Mouse (Mus musculus): ENCODE results near the gene Sod2. TPM values are rescaled to one million over a fixed set of nuclear protein-coding genes. Genes with fewer than 3 reads are reported as not detected.

The Sod2 gene
- polyA plus RNA-seq, 1 experiment from 2014 or later = 308 TPM

GRCm38 (mm10) chr17:12990567-12991145 is 16.0 kb upstream of the Sod2 start:
- Histone ChIP-seq H3K4me3 (ENCODE audit: low read depth, low read length) (peak overlapping the region; percentile 95), H3K4me1 (ENCODE audit: control insufficient read depth, insufficient read depth, low read length) (peaks cover 3% of the 10 kb centered on the region; the same call in 1 of the 2 replicates)
- 59% methylated on average over 8 of the region's 8 CpGs for WGBS (ENCODE audit: insufficient replicate concordance)

GRCm38 (mm10) chr17:12991194-12991634 is 15.4 kb upstream of the Sod2 start:
- ATAC-seq (replicated peaks; ENCODE audit: insufficient number of reproducible peaks, low FRiP score, low TSS enrichment) = no peak
- H3K4me1 ChIP-seq (ENCODE audit: control insufficient read depth, insufficient read depth, low read length) = peaks cover 3% of the 10 kb centered on the region; the same call in 1 of the 2 replicates

More at GRCm38 (mm10) chr17:12990567-12991145, 16.0 kb upstream of the Sod2 start:
- Histone ChIP-seq H3K27me3 (ENCODE audit: control insufficient read depth, insufficient read depth, low read length) (no peaks in the 10 kb centered on the region), H3K27ac (ENCODE audit: low read depth, low read length) (no peak overlapping the region), H3K4me2 (peak overlapping the region; percentile 94), H3K36me3 (ENCODE audit: control insufficient read depth, insufficient read depth, low read length) (no peaks in the 10 kb centered on the region; the same call in 1 of the 2 replicates), H3K9me3 (replicated peaks; ENCODE audit: control insufficient read depth, low read length) (no peaks in the 10 kb centered on the region), H3K9ac (ENCODE audit: low read depth, low read length) (peak overlapping the region; percentile 100)
- no peak for ATAC-seq (replicated peaks; ENCODE audit: insufficient number of reproducible peaks, low FRiP score, low TSS enrichment)

GRCm38 (mm10) chr17:12991635-12992358 is 14.8 kb upstream of the Sod2 start:
- WGBS (ENCODE audit: insufficient replicate concordance) = under 1% methylated on average over 78 of the region's 84 CpGs
- Histone ChIP-seq H3K36me3 (ENCODE audit: control insufficient read depth, insufficient read depth, low read length) (no peaks in the 10 kb centered on the region; the same call in 1 of the 2 replicates), H3K9me3 (replicated peaks; ENCODE audit: control insufficient read depth, low read length) (no peaks in the 10 kb centered on the region), H3K4me1 (ENCODE audit: control insufficient read depth, insufficient read depth, low read length) (peaks cover 3% of the 10 kb centered on the region; the same call in 1 of the 2 replicates), H3K27ac (ENCODE audit: low read depth, low read length) (peak overlapping the region; percentile 99), H3K27me3 (ENCODE audit: control insufficient read depth, insufficient read depth, low read length) (no peaks in the 10 kb centered on the region), H3K9ac (ENCODE audit: low read depth, low read length) (peak overlapping the region; percentile 100), H3K4me3 (ENCODE audit: low read depth, low read length) (peak overlapping the region; percentile 95), H3K4me2 (peak overlapping the region; percentile 94)
- peak; percentile 96 for ATAC-seq (replicated peaks; ENCODE audit: insufficient number of reproducible peaks, low FRiP score, low TSS enrichment)

More at GRCm38 (mm10) chr17:12991194-12991634, 15.4 kb upstream of the Sod2 start:
- Histone ChIP-seq H3K27ac (ENCODE audit: low read depth, low read length) (peak overlapping the region; percentile 99), H3K9me3 (replicated peaks; ENCODE audit: control insufficient read depth, low read length) (no peaks in the 10 kb centered on the region), H3K36me3 (ENCODE audit: control insufficient read depth, insufficient read depth, low read length) (no peaks in the 10 kb centered on the region; the same call in 1 of the 2 replicates), H3K4me3 (ENCODE audit: low read depth, low read length) (peak overlapping the region; percentile 95), H3K4me2 (peak overlapping the region; percentile 94), H3K27me3 (ENCODE audit: control insufficient read depth, insufficient read depth, low read length) (no peaks in the 10 kb centered on the region), H3K9ac (ENCODE audit: low read depth, low read length) (peak overlapping the region; percentile 100)
- 5% methylated on average over 12 of the region's 12 CpGs for WGBS (ENCODE audit: insufficient replicate concordance)

- Histone ChIP-seq H3K27me3 (ENCODE audit: control insufficient read depth, insufficient read depth, low read length) (no peaks in the 10 kb centered on the region), H3K36me3 (ENCODE audit: control insufficient read depth, insufficient read depth, low read length) (no peaks in the 10 kb centered on the region; the same call in 1 of the 2 replicates), H3K27ac (ENCODE audit: low read depth, low read length) (peak overlapping the region; percentile 99), H3K9me3 (replicated peaks; ENCODE audit: control insufficient read depth, low read length) (no peaks in the 10 kb centered on the region), H3K4me2 (peak overlapping the region; percentile 94), H3K4me3 (ENCODE audit: low read depth, low read length) (peak overlapping the region; percentile 95), H3K4me1 (ENCODE audit: control insufficient read depth, insufficient read depth, low read length) (peaks cover 3% of the 10 kb centered on the region; the same call in 1 of the 2 replicates), H3K9ac (ENCODE audit: low read depth, low read length) (peak overlapping the region; percentile 100)
- ATAC-seq (replicated peaks; ENCODE audit: insufficient number of reproducible peaks, low FRiP score, low TSS enrichment) = peak; percentile 90
- WGBS (ENCODE audit: insufficient replicate concordance) = under 1% methylated on average over 51 of the region's 51 CpGs
These were observed 14.1 kb upstream of the Sod2 start for GRCm38 (mm10) chr17:12992470-12992991.

GRCm38 (mm10) chr17:12994069-12994468 is 12.6 kb upstream of the Sod2 start, which contains the start of gene Wtap:
Gene Wtap (minus strand): TSS chr17:12994169.
- Histone ChIP-seq H3K4me3 (ENCODE audit: low read depth, low read length) (peak within 1 kb of the TSS; percentile 95), H3K9me3 (replicated peaks; ENCODE audit: control insufficient read depth, low read length) (no peaks in the 10 kb centered on the region), H3K4me1 (ENCODE audit: control insufficient read depth, insufficient read depth, low read length) (no peaks in the 10 kb centered on the region; the same call in 1 of the 2 replicates), H3K4me2 (peak within 1 kb of the TSS; percentile 94), H3K27me3 (ENCODE audit: control insufficient read depth, insufficient read depth, low read length) (no peaks in the 10 kb centered on the region), H3K36me3 (ENCODE audit: control insufficient read depth, insufficient read depth, low read length) (no peaks in the 10 kb centered on the region), H3K27ac (ENCODE audit: low read depth, low read length) (peak within 1 kb of the TSS; percentile 99; the same call in 1 of the 2 replicates), H3K9ac (ENCODE audit: low read depth, low read length) (peak within 1 kb of the TSS; percentile 100)
- WGBS (ENCODE audit: insufficient replicate concordance) = 56% methylated on average over 1 of the region's 1 CpGs
- no peak for ATAC-seq (replicated peaks; ENCODE audit: insufficient number of reproducible peaks, low FRiP score, low TSS enrichment)

- no peaks in the 10 kb centered on the region for H3K4me1 ChIP-seq (ENCODE audit: control insufficient read depth, insufficient read depth, low read length)
- H3K27me3 ChIP-seq (ENCODE audit: control insufficient read depth, insufficient read depth, low read length) = no peaks in the 10 kb centered on the region
- H3K36me3 ChIP-seq (ENCODE audit: control insufficient read depth, insufficient read depth, low read length) = no peaks in the 10 kb centered on the region
- no peak overlapping the region for H3K9ac ChIP-seq (ENCODE audit: low read depth, low read length)
- no peak overlapping the region for H3K4me3 ChIP-seq (ENCODE audit: low read depth, low read length)
- H3K9me3 ChIP-seq (replicated peaks; ENCODE audit: control insufficient read depth, low read length) = no peaks in the 10 kb centered on the region
- H3K4me2 ChIP-seq = no peak overlapping the region
- 24% methylated on average over 3 of the region's 3 CpGs for WGBS (ENCODE audit: insufficient replicate concordance)
- no peak overlapping the region for H3K27ac ChIP-seq (ENCODE audit: low read depth, low read length)
- ATAC-seq (replicated peaks; ENCODE audit: insufficient number of reproducible peaks, low FRiP score, low TSS enrichment) = no peak
These were observed 10.3 kb upstream of the Sod2 start for GRCm38 (mm10) chr17:12996345-12996744.

- no peak overlapping the region for H3K4me2 ChIP-seq
- H3K36me3 ChIP-seq (ENCODE audit: control insufficient read depth, insufficient read depth, low read length) = no peaks in the 10 kb centered on the region
- no peaks in the 10 kb centered on the region for H3K4me1 ChIP-seq (ENCODE audit: control insufficient read depth, insufficient read depth, low read length)
- H3K27ac ChIP-seq (ENCODE audit: low read depth, low read length) = no peak overlapping the region
- H3K9me3 ChIP-seq (replicated peaks; ENCODE audit: control insufficient read depth, low read length) = no peaks in the 10 kb centered on the region
- WGBS (ENCODE audit: insufficient replicate concordance) = 85% methylated on average over 5 of the region's 5 CpGs
- H3K4me3 ChIP-seq (ENCODE audit: low read depth, low read length) = no peak overlapping the region
- H3K9ac ChIP-seq (ENCODE audit: low read depth, low read length) = no peak overlapping the region
- ATAC-seq (replicated peaks; ENCODE audit: insufficient number of reproducible peaks, low FRiP score, low TSS enrichment) = no peak
- no peaks in the 10 kb centered on the region for H3K27me3 ChIP-seq (ENCODE audit: control insufficient read depth, insufficient read depth, low read length)
These were observed 8.8 kb upstream of the Sod2 start for GRCm38 (mm10) chr17:12997890-12998289.

- Histone ChIP-seq H3K4me2 (no peak overlapping the region), H3K36me3 (ENCODE audit: control insufficient read depth, insufficient read depth, low read length) (no peaks in the 10 kb centered on the region), H3K4me1 (ENCODE audit: control insufficient read depth, insufficient read depth, low read length) (no peaks in the 10 kb centered on the region), H3K9me3 (replicated peaks; ENCODE audit: control insufficient read depth, low read length) (no peaks in the 10 kb centered on the region), H3K27me3 (ENCODE audit: control insufficient read depth, insufficient read depth, low read length) (no peaks in the 10 kb centered on the region), H3K27ac (ENCODE audit: low read depth, low read length) (no peak overlapping the region), H3K4me3 (ENCODE audit: low read depth, low read length) (no peak overlapping the region), H3K9ac (ENCODE audit: low read depth, low read length) (no peak overlapping the region)
- WGBS (ENCODE audit: insufficient replicate concordance) = 73% methylated on average over 6 of the region's 6 CpGs
- ATAC-seq (replicated peaks; ENCODE audit: insufficient number of reproducible peaks, low FRiP score, low TSS enrichment) = no peak
These were observed 7.6 kb upstream of the Sod2 start for GRCm38 (mm10) chr17:12999069-12999468.
